Mouse (Mus musculus) kidney, postnatal 0 days (tissue): Measurements from ENCODE around the gene F5. TPM values are rescaled to one million over a fixed set of nuclear protein-coding genes. Genes with fewer than 3 reads are reported as not detected.

Source experiments
- ATAC-seq: fragments of 200-750 bp; cut with Nextera tagmentation; replicated peaks from 2 replicates; pipeline ENCODE4 v1.8.0; 2017; ENCODE audit warnings: low read depth, moderate number of reproducible peaks, moderate TSS enrichment, moderate library complexity; ENCODE audit not compliant: low FRiP score
- DNase-seq: peaks from one replicate; pipeline ENCODE4 v3.0.0-alpha.2; 2016; ENCODE audit warnings: low spot score
- H3K27ac ChIP-seq: fragments of 300-500 bp; sonication (generic); 2 replicates; pipeline ENCODE4 v1.5.1; 2014; ENCODE audit warnings: mild to moderate bottlenecking
- H3K27me3 ChIP-seq: fragments of 300-500 bp; sonication (generic); 2 replicates; pipeline ENCODE4 v1.6.1; 2014; ENCODE audit warnings: low read length, mixed read lengths; ENCODE audit not compliant: insufficient read depth
- H3K36me3 ChIP-seq: fragments of 300-500 bp; sonication (generic); 2 replicates; pipeline ENCODE4 v1.6.1; 2014; ENCODE audit warnings: low read length, mixed read lengths; ENCODE audit not compliant: insufficient read depth
- H3K4me1 ChIP-seq: fragments of 300-500 bp; sonication (generic); replicated peaks from 2 replicates; pipeline ENCODE4 v1.6.1; 2014; ENCODE audit warnings: antibody characterized with exemption, low read length, mixed read lengths; ENCODE audit not compliant: insufficient read depth
- H3K4me2 ChIP-seq: fragments of 300-500 bp; sonication (generic); 2 replicates; pipeline ENCODE4 v1.6.1; 2014; ENCODE audit warnings: mild to moderate bottlenecking, low read length, moderate library complexity, mixed read lengths
- H3K4me3 ChIP-seq: fragments of 300-500 bp; sonication (generic); replicated peaks from 2 replicates; pipeline ENCODE4 v1.5.1; 2014; ENCODE audit warnings: low read depth, low read length
- H3K9ac ChIP-seq: fragments of 300-500 bp; sonication (generic); 2 replicates; pipeline ENCODE4 v1.6.1; 2014; ENCODE audit warnings: low read depth, low read length
- H3K9me3 ChIP-seq: fragments of 300-500 bp; sonication (generic); replicated peaks from 2 replicates; pipeline ENCODE4 v1.6.1; 2016; ENCODE audit warnings: low read length, inconsistent platforms, mixed read lengths
- CTCF ChIP-seq: IDR thresholded peaks from 2 replicates; pipeline ENCODE4 v1.5.1; 2016; ENCODE audit warnings: antibody characterized with exemption, low read depth, mild to moderate bottlenecking, moderate library complexity
- WGBS: fragments of 180-500 bp; shearing (Covaris S2); extraction: QIAGEN DNeasy Blood & Tissue Kit; methylation state at CpG from one replicate; pipeline ENCODE4 v1.1.7; 2014; 5-methylcytosine and 5-hydroxymethylcytosine counted together
- polyA plus RNA-seq: library from polyadenylated mRNA; unstranded; fragments of >200 nt; fragmentation: Nextera tagmentation; extraction: Ambion mirVana; gene quantifications from 2 replicates; pipeline ENCODE4 v1.2.1, GENCODE M21; 2015

F5 gene
- polyA plus RNA-seq, 1 experiment from 2014 or later: 0.21 TPM

- no peaks in the 10 kb centered on the region for H3K36me3 ChIP-seq
- no peaks in the 10 kb centered on the region for H3K4me1 ChIP-seq
- H3K4me3 ChIP-seq: no peak overlapping the region
- no peak overlapping the region for H3K27ac ChIP-seq
- no peak for TF ChIP-seq CTCF
- H3K4me2 ChIP-seq: no peak overlapping the region
- H3K27me3 ChIP-seq: no peaks in the 10 kb centered on the region
- 80% methylated on average over 2 of the region's 2 CpGs for WGBS
- no peak overlapping the region for H3K9ac ChIP-seq
- H3K9me3 ChIP-seq: no peaks in the 10 kb centered on the region
- ATAC-seq (no peak), DNase-seq (no peak)
Observed at GRCm38 (mm10) chr1:164170434-164170833, 18.8 kb downstream of the F5 start.

GRCm38 (mm10) chr1:164173145-164173544, 21.5 kb downstream of the F5 start:
- Histone ChIP-seq H3K9me3 (no peaks in the 10 kb centered on the region), H3K27ac (no peak overlapping the region), H3K4me2 (no peak overlapping the region), H3K36me3 (no peaks in the 10 kb centered on the region), H3K4me1 (no peaks in the 10 kb centered on the region), H3K9ac (no peak overlapping the region), H3K4me3 (no peak overlapping the region), H3K27me3 (no peaks in the 10 kb centered on the region)
- ATAC-seq: no peak
- no peak for TF ChIP-seq CTCF
- no peak for DNase-seq
- 79% methylated on average over 4 of the region's 4 CpGs for WGBS

- TF ChIP-seq CTCF: no peak
- H3K4me1 ChIP-seq: no peaks in the 10 kb centered on the region
- DNase-seq (no peak), ATAC-seq (no peak)
- no peak overlapping the region for H3K9ac ChIP-seq
- H3K27ac ChIP-seq: no peak overlapping the region
- H3K4me3 ChIP-seq: no peak overlapping the region
- H3K9me3 ChIP-seq: no peaks in the 10 kb centered on the region
- H3K4me2 ChIP-seq: no peak overlapping the region
- H3K27me3 ChIP-seq: no peaks in the 10 kb centered on the region
- H3K36me3 ChIP-seq: no peaks in the 10 kb centered on the region
Observed at GRCm38 (mm10) chr1:164176856-164177255, 25.2 kb downstream of the F5 start.

- Histone ChIP-seq H3K9ac (no peak overlapping the region), H3K36me3 (no peaks in the 10 kb centered on the region), H3K9me3 (no peaks in the 10 kb centered on the region), H3K4me2 (no peak overlapping the region), H3K27ac (no peak overlapping the region), H3K4me3 (no peak overlapping the region), H3K4me1 (no peaks in the 10 kb centered on the region), H3K27me3 (no peaks in the 10 kb centered on the region)
- no peak for TF ChIP-seq CTCF
- WGBS: 82% methylated on average over 6 of the region's 6 CpGs
- ATAC-seq (no peak), DNase-seq (no peak)
Observed at GRCm38 (mm10) chr1:164178429-164178828, 26.8 kb downstream of the F5 start.

- Histone ChIP-seq H3K4me1 (no peaks in the 10 kb centered on the region), H3K36me3 (no peaks in the 10 kb centered on the region), H3K27ac (no peak overlapping the region), H3K27me3 (no peaks in the 10 kb centered on the region), H3K4me2 (peak overlapping the region; percentile 45), H3K9me3 (no peaks in the 10 kb centered on the region), H3K9ac (no peak overlapping the region), H3K4me3 (0 out of 2 replicates have a peak overlapping the region, but pooled peaks have one; percentile 8)
- 44% methylated on average over 16 of the region's 16 CpGs for WGBS
- DNase-seq: peak; percentile 80
- ATAC-seq: 0 out of 2 replicates have a peak, but pooled peaks have one; percentile 33
- TF ChIP-seq CTCF: peak; percentile 89
Observed at GRCm38 (mm10) chr1:164184142-164184870, 32.7 kb downstream of the F5 start.

- 48% methylated on average over 8 of the region's 8 CpGs for WGBS
- no peak for TF ChIP-seq CTCF
- no peak for ATAC-seq
- H3K9me3 ChIP-seq: no peaks in the 10 kb centered on the region
- H3K27ac ChIP-seq: no peak overlapping the region
- no peak overlapping the region for H3K4me2 ChIP-seq
- H3K27me3 ChIP-seq: no peaks in the 10 kb centered on the region
- no peak overlapping the region for H3K9ac ChIP-seq
- H3K36me3 ChIP-seq: no peaks in the 10 kb centered on the region
- H3K4me1 ChIP-seq: no peaks in the 10 kb centered on the region
- H3K4me3 ChIP-seq: no peak overlapping the region
- no peak for DNase-seq
Observed at GRCm38 (mm10) chr1:164184871-164185223, 33.2 kb downstream of the F5 start.

GRCm38 (mm10) chr1:164185316-164185715, 33.7 kb downstream of the F5 start:
- Histone ChIP-seq H3K9me3 (no peaks in the 10 kb centered on the region), H3K27me3 (no peaks in the 10 kb centered on the region), H3K4me1 (no peaks in the 10 kb centered on the region), H3K27ac (no peak overlapping the region), H3K4me2 (no peak overlapping the region), H3K4me3 (no peak overlapping the region), H3K9ac (no peak overlapping the region), H3K36me3 (no peaks in the 10 kb centered on the region)
- ATAC-seq (no peak), DNase-seq (no peak)
- no peak for TF ChIP-seq CTCF
- 75% methylated on average over 4 of the region's 4 CpGs for whole genome bisulfite sequencing
